Mouse (Mus musculus) lung, adult 18-20 months (tissue): ENCODE results near the gene Gper1.
A peak's percentile ranks its signal among the peaks of the same experiment; 100 is the strongest.

Experiments used
- DNase-seq, 2 experiments: peaks; one replicate each; pipeline ENCODE4 v3.0.0; 2022; ENCODE audit warnings: mixed read lengths in 2 of 2

Gper1 gene

DNA sequence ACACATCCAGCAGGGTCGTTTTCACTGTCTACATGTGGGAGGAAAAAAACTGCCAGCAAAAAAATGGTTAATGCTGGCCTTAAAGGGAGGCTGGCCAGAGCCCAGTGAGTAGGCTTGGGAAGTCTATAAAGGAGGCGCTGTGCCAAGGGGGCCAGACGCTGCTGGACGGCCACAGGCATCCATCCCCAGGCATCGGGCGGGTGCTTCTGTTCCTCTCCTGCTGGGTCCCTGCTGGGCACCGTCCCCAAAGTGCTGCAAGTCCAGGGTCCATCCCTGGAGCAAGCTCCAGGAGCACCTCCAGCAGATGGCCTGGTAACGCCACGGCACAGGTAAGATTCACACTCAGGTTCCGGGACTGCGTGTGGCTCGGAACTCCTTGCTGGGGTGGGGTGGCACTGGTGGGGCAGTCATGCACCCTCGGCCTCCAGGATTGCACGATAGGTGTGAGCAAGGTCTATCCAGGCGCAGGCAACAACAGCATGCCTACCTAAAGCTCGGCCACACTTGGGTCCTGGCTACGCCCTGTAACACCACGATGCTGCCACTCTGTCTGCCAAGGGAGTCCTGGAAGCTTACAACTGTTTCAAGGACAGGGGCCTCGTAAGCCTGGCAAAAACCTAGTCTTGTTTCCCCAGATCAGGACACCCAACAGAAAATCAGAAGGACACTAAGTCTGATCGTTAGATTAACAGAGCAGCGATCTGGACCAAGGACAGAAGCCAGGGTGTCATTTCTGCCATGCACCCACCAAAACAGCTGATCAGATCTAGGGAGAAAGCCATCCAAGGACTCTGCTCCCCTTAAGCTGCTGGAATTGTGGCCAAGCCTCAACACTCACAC lies at the start of gene Gper1:
Gper1 (plus strand) TSS at position 126 of the 840 bp plus-strand sequence.
- no peak for DNase-seq

- DNase-seq: no peak
Measured at GRCm38 (mm10) chr5:139373889-139374444, 49.0 kb upstream of the Gper1 start.

GRCm38 (mm10) chr5:139374841-139375240 lies 48.1 kb upstream of the Gper1 start:
- no peak for DNase-seq

DNA sequence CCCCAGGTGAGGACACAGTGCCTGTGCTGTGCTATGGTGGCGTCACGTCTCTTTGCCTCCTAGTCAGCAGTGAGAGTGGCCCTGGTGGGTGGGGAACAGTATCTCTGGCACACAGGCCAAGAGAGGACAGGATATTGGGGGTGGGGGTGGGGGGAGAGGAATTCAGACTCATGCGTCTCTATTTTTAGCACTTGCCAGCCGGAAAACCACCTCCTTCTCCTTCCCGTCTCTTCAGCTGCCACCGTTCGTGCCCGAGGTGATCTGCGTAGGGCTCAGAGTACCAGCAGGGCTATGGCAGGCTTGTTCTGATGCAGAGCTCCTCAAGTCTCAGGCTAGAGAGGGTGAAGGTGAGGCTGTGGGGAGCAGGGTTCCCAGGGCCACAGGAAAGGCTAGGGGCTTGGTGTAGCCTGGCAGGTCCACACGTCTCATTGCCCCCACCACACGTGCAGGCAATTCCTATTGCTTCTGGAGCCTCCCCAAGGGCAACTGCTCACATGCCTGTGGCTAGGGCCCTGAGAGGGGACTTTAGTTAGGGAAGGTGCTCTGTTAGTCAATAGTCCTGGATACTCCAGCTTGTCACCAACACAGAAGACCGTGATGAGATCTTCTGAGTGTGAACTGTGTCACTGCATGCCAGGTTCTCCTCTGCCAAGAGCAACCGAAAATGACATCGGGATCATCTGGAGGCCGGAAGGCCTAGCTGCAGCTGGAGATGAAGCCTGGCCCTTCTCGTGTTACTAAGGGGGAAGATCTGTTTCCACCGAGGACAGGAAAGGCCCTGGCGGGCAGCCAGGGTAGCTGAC lies 45.3 kb upstream of the Gper1 start, which contains the start of gene Gpr146:
Gpr146 (plus strand) TSS at position 230 of the 803 bp plus-strand sequence.
- peak; percentile 82 to 86 for DNase-seq

- DNase-seq: no peak
Measured at GRCm38 (mm10) chr5:139378271-139378556, 44.7 kb upstream of the Gper1 start.

- peak; percentile 96 to 97 for DNase-seq
Measured at GRCm38 (mm10) chr5:139378986-139379629, 43.8 kb upstream of the Gper1 start.

DNA sequence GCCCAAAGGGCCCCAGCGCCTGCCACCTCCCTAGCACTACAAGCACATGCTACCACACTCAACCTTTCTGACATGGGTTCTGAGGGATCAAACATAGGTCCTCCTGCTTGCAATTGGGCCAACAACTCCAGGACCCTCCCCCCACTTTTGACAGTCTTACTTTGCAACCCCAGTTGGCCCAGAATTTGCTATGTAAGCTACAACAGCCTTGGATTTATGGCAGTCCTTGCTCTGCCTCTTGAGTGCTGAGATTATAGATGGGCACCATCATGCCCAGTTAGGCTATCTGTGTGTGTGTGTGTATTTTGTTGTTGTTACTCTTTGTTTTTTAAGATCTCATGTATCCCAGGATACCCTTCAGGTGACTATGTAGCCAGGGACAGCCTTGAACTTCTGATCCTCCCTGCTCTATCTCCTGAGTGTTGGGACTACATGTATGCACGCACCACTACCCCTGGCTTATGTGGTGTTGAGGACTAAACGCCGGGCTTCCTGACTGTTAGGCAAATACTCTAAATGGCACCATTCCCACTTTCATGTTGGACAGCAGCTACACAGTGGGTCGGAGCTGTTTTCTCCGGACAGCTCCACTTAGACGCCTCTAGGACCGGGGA lies 43.1 kb upstream of the Gper1 start:
- DNase-seq: no peak

DNA sequence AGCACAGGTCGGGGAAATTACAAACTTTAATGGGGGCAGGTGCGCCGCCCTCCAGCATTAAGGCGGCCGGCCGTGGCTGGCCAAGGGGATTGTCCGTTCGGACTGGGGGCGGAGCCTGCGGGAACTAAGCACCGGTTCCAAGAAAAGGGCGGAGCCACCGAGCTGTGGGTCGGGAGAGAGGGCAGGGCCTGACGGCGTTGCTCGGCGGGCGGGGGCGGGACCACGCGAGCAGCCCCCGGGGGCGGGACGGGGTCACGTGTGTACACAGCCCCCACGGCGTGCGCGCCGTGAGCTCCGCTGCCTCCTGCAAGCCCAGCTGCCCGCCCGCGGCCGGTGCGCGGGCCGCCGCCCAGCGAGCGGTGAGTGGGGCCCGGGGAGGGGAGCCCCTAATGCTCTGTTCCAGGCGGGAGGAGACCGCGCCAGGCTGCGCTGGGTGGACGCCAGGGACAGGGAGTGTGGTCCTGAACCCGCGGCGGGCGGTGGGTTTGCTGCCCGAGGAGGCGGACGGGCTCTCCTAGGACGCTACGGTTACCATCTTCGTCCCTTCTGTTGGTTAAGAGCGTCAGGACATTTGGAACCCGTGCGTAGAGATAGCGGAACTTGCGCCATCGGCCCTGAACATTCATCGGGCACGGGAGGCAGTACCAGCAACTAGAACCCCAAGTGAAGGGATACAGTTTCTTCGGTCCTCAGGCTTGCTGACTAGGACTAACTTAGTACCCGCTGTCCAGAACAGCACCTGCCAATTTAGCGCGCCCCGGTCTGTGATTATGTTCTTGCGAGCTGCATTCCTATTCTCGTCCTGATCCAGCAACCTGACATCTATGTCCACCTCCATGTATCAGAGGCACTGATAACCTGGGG lies 42.3 kb upstream of the Gper1 start:
- DNase-seq: peak; percentile 98 to 99

DNA sequence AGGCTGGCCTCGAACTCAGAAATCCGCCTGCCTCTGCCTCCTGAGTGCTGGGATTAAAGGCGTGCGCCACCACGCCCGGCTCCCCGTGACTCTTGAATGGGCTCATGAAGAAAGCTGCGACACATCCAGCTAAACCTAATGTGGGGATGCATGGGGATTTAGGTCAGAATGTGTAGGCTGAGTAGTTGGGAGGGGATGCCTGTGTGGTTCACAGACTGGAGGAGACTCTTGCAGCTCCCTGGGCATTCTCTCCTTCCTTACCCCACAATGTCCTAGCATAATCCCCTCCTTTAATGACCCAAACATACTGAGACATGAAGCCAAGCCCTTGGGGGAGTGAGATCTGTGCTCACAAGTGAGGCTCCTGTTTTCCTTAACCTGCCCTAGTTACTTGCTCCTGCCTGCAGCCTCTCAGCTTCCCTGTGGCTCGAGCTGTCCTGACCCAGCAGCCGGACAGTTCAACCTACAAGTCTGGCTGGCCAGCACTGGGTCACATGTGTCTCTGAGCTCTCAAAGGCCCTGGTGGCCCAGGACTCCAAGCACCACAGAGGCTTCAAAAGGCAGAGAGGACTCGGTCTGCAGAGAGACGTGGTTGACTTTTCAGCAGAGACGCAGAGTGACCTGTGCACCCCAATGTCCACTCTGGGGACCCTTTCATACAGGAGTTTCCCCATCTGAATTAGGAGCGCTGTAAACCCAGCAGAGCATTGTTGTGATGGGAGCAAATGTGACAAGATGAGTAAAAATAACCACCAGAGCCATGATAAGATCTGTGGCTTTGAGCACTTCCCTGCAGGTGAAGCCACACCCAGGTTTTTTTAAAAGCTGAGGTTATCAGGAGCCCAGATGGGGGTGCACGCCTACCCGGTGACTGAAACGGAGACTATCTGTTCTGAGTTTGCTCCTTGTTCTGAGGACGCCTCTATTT lies 41.1 kb upstream of the Gper1 start:
- peak in 1 of 2 experiments; percentile 70 for DNase-seq

DNA sequence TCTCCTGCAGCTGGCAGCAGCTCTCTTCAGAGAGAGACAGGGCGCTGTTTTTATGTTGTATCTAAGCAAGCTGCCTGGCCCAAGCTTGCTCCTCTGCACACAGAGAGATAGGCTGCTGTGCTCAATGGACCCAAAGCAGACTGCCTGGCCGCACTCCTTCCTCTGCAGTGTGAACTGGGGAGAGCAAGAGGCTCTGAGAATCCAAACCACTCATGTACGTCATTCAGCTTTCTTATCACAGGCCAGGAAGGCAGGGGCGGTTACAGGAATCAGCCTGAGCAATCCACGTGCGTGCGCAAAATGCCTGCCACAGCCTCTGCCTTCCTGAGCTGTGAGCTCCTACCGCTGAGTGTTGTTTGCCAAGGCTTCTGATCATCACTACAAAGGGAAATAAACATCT lies 40.2 kb upstream of the Gper1 start:
- DNase-seq: peak; percentile 86 to 90

- no peak for DNase-seq
Measured at GRCm38 (mm10) chr5:139383234-139383633, 39.7 kb upstream of the Gper1 start.

DNA sequence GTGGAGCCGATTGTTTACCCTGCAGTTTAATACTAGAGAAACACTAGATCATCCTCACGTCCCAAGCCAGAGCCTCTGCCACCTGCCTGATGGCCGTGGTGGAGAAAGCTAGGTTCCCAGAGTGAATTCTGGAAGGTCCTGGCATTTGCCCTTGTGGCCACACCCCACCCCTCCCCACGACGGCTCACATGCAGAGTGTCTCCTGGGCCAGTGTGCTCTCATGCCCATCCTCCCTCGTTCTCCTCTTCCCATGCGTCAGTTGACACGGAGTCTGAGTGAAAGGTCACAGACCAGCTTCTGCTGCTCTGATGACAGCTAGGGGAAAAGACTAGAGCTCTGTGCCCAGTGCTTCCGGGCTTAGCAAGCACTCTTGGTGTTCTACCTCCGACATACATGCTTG lies 38.4 kb upstream of the Gper1 start:
- peak; percentile 68 to 81 for DNase-seq

- DNase-seq: no peak
Measured at GRCm38 (mm10) chr5:139386047-139386446, 36.9 kb upstream of the Gper1 start.

DNA sequence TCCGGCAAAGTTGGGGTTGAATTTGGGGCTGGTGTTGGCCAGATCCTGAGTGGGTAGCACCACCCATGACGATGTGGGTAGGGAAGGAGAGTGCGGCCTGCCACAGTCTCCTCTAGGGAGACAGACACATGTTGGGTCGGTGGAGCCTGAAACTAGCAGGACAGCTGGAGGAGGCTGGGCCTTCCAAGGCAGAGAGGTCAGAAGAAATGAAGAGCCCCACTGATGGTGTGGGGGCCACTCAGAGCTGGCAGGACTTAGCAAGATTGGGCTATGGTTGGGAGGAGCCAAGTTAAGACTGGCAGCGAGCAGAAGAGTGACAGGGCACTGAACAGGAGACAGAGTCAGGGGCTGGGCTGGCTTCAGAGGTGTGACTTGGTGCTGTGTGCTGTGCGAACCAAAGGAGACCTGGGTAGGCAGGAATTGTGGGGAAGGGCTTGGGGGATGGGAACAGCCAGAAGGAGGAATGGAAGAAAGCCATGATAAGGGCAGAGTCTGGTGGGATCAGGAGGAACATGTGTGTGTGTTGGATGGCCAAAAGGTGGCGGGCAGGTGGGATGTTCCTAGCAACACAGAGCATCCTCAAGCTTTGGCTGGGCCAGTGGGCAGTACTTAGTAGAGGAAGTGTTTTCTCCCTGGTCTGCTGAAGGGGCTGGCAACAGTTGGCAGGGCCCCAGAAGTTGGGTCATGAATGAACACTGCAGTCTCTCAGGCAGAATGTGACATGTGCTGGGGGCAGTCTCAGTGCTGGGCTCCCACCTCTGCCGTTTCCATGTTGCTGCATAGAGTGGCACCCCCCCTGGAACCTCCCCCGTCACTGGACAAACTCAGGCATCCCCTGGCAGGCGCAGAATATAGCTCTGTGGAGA lies 35.4 kb upstream of the Gper1 start:
- peak in 1 of 2 experiments; percentile 78 for DNase-seq

DNA sequence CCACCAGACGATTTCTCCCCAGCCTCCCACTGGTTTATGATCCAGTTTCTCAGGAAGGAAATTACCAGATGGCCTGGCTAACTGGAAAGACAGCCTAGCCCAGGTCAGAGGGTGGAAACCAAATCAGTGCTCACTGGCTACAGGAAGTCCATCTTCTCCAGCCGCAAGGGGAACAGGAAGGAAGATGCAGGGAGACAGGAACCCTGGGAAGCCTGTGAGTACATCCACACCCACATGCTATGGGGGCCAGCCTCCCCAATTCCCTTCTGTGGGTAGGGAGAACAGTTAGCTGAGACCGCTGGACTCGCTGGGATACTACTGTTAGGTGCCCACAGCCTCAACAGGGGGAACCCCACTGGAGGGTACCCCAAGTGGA lies 34.8 kb upstream of the Gper1 start:
- peak; percentile 62 to 75 for DNase-seq

DNA sequence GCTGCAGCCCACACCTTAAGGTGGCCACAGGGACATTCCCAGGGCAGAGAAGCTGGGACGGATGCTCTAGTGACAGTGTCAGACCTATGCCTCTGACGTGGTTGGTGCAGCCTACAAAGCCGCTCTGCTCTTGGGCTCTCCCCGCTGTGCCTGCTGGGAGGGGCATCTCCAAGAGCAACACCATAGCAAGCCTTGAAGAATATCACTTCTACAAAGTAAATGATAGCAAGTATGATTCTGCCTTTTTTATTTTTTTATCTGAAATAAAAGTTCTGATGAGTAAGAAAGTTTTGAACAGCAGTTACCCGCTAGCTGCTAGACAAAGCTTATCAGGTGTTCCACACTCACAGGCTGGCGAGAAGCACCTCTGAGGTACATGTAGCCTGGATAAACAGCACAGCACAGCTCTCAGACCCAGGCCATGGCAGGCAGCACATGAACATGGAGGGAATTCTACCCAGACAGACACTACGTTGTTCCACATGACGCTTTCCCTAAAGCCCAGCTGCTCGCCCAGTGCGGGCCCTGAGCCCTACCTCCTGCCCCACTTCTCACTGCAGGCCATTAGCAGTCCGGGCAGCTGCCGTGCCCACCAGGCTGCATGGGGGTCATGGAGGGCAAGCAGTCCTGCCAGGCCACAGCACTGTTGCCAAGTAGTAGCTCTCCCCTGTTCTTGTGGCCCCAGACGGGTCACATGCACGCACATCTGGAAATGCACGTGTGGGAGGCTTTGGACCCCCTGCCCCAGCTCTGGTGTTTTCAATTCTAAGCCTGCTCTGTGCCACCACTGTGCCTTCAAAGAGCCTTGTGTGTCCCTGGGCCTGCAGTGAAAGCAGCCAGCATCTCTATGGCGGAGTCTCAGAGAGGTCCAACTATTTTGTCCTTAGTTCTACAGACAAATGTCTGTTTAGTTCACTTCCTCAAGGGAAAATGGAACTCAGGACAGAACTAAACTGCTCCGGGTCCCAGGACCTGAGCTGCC lies 34.0 kb upstream of the Gper1 start:
- DNase-seq: no peak

DNA sequence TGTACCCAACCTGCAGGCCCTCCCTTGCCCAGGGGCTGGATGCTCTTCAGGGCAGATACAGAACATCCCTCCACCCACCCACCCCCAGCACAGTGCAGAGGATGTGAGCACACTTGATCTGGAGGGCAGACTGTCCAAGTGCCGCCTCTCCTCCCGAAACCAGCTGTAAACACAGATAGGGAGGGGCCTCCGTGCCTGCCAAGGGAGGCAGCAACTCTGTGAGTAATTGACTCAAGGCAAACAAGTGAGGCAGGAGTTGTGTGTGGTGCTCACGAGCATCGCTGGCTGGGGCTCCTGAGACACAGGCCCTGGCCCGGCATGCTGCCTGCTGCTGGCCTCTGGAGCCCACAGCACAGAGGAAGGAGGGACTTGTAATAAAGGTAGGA lies 33.3 kb upstream of the Gper1 start:
- peak; percentile 90 to 94 for DNase-seq
